27 mouse cellular contexts compared by ENCODE assay signal in genomic region chr7:129355561-129355960, GRCm38 (mm10).
DNase-seq lines count a peak whose midpoint lies in the region; ATAC-seq lines count a peak whose summit lies in the region.
"Had no signal": no experiment of that assay in that cellular context is flagged by ENCODE, and none has a peak within 500 bp of the region (broad histone marks: within the 10 kb centered on the region; RNA-seq: fewer than 3 reads in every experiment).

No protein-coding gene starts in this region.

- no peaks in the 10 kb centered on the region for H3K9me3 ChIP-seq in forebrain, embryonic 14.5 days (replicated peaks; ENCODE audit: control insufficient read depth, low read length)
- H3K9me3 ChIP-seq in forebrain, embryonic 13.5 days (replicated peaks) = no peaks in the 10 kb centered on the region
- H3K9me3 ChIP-seq: embryonic facial prominence, embryonic 13.5 days; embryonic facial prominence, embryonic 15.5 days; forebrain, embryonic 10.5 days; forebrain, embryonic 12.5 days had no signal

- H3K4me1 ChIP-seq in forebrain, embryonic 14.5 days (ENCODE audit: control insufficient read depth, insufficient read depth, low read length) = no peaks in the 10 kb centered on the region
- no peaks in the 10 kb centered on the region for H3K4me1 ChIP-seq in forebrain, embryonic 13.5 days
- H3K4me1 ChIP-seq: embryonic facial prominence, embryonic 13.5 days; embryonic facial prominence, embryonic 15.5 days; forebrain, embryonic 12.5 days had no signal

- WGBS in forebrain, embryonic 14.5 days = 96% methylated on average over 2 of the region's 2 CpGs
- 94% methylated on average over 2 of the region's 2 CpGs for WGBS in forebrain, embryonic 13.5 days

- H3K4me3 ChIP-seq in forebrain, embryonic 14.5 days (ENCODE audit: low read depth, low read length) = no peak overlapping the region
- H3K4me3 ChIP-seq in forebrain, embryonic 13.5 days = no peak overlapping the region
- H3K4me3 ChIP-seq: embryonic facial prominence, embryonic 13.5 days; embryonic facial prominence, embryonic 15.5 days; erythroblast, embryonic 14.5 days; forebrain, embryonic 10.5 days; forebrain, embryonic 12.5 days had no signal

- peak; percentile 4 for DNase-seq in forebrain, embryonic 14.5 days (ENCODE audit: low spot score)
- DNase-seq in heart, adult 11 months = peak; percentile 25
- DNase-seq in heart, postnatal 4 days = no peak
- peak; percentile 43 for DNase-seq in brain, adult 2 months (ENCODE audit: low read depth, low spot score)
- peak; percentile 24 for DNase-seq in brain, embryonic 18.5 days (ENCODE audit: low read depth, low spot score)
- no peak for DNase-seq in right cerebral cortex, postnatal 4 days
- DNase-seq: adrenal gland, adult 8-10 months; adrenal gland, postnatal 14 days; adrenal gland, postnatal 36 days; B cell, adult 2 months; cerebellum, adult 11 months; cerebellum, adult 18-20 months; cerebellum, adult 8-10 months; cerebellum, adult 9-11 months; cerebellum, postnatal 14 days; cerebellum, postnatal 36 days; embryo, embryonic 11 days had no signal

- H3K27ac ChIP-seq in forebrain, embryonic 14.5 days (ENCODE audit: low read depth, low read length) = no peak overlapping the region
- no peak overlapping the region for H3K27ac ChIP-seq in forebrain, embryonic 13.5 days
- H3K27ac ChIP-seq: embryonic facial prominence, embryonic 13.5 days; embryonic facial prominence, embryonic 15.5 days; forebrain, embryonic 10.5 days; forebrain, embryonic 12.5 days had no signal

- H3K36me3 ChIP-seq in forebrain, embryonic 14.5 days (ENCODE audit: control insufficient read depth, insufficient read depth, low read length) = no peaks in the 10 kb centered on the region
- H3K36me3 ChIP-seq in forebrain, embryonic 13.5 days (ENCODE audit: poor library complexity, severe bottlenecking) = no peaks in the 10 kb centered on the region
- H3K36me3 ChIP-seq: embryonic facial prominence, embryonic 13.5 days; embryonic facial prominence, embryonic 15.5 days; forebrain, embryonic 10.5 days; forebrain, embryonic 12.5 days; G1E had no signal

- no peak overlapping the region for H3K4me2 ChIP-seq in forebrain, embryonic 14.5 days (ENCODE audit: low read length)
- no peak overlapping the region for H3K4me2 ChIP-seq in forebrain, embryonic 13.5 days
- H3K4me2 ChIP-seq: embryonic facial prominence, embryonic 13.5 days; embryonic facial prominence, embryonic 15.5 days; forebrain, embryonic 12.5 days had no signal

- H3K9ac ChIP-seq in forebrain, embryonic 14.5 days (ENCODE audit: low read length) = no peak overlapping the region
- no peak overlapping the region for H3K9ac ChIP-seq in forebrain, embryonic 13.5 days
- H3K9ac ChIP-seq: embryonic facial prominence, embryonic 13.5 days; embryonic facial prominence, embryonic 15.5 days; forebrain, embryonic 12.5 days had no signal

- H3K27me3 ChIP-seq in forebrain, embryonic 14.5 days (replicated peaks; ENCODE audit: control insufficient read depth, insufficient read depth, low read length) = no peaks in the 10 kb centered on the region
- H3K27me3 ChIP-seq in forebrain, embryonic 13.5 days = no peaks in the 10 kb centered on the region
- H3K27me3 ChIP-seq: embryonic facial prominence, embryonic 13.5 days; embryonic facial prominence, embryonic 15.5 days; forebrain, embryonic 12.5 days had no signal

- ATAC-seq in forebrain, embryonic 14.5 days = no peak
- no peak for ATAC-seq in forebrain, embryonic 13.5 days
- ATAC-seq: activated CD4-positive, CD25-positive, alpha-beta regulatory T cell, adult 4 months; CD4-positive, CD25-positive, alpha-beta regulatory T cell, adult 4 months; Patski had no signal

Comparison
In these comparisons a context has a peak if more than half of its experiments do, and no peak if none do; other contexts are left out.
1. DNase-seq: peak in forebrain, embryonic 14.5 days (single experiment), heart, adult 11 months (single experiment), brain, adult 2 months (single experiment) and brain, embryonic 18.5 days (single experiment); none in heart, postnatal 4 days (single experiment) and right cerebral cortex, postnatal 4 days (single experiment).